Mouse (Mus musculus) heart, embryonic 15.5 days (tissue): ENCODE measurements around the gene Mfsd4b2. TPM values are rescaled to one million over a fixed set of nuclear protein-coding genes. Genes with fewer than 3 reads are reported as not detected.
"Not testable (repeated sequence)": the region's sequence is repeated elsewhere in the genome, so short reads cannot be mapped to it uniquely, and the experiment has no call there.

Source experiments
- ATAC-seq: fragments of 200-750 bp; cut with Nextera tagmentation; replicated peaks from 2 replicates; pipeline ENCODE4 v1.8.0; 2017; ENCODE audit warnings: low read depth, moderate TSS enrichment; ENCODE audit not compliant: insufficient number of reproducible peaks, insufficient read depth, low FRiP score
- H3K27ac ChIP-seq: fragments of 300-500 bp; sonication (generic); 2 replicates; pipeline ENCODE4 v1.5.1; 2015; ENCODE audit warnings: mild to moderate bottlenecking, inconsistent platforms
- H3K27me3 ChIP-seq: fragments of 300-500 bp; sonication (generic); 2 replicates; pipeline ENCODE4 v1.6.1; 2015; ENCODE audit warnings: inconsistent platforms
- H3K36me3 ChIP-seq: fragments of 300-500 bp; sonication (generic); 2 replicates; pipeline ENCODE4 v1.6.1; 2015; ENCODE audit warnings: mild to moderate bottlenecking, inconsistent platforms
- H3K4me1 ChIP-seq: fragments of 300-500 bp; sonication (generic); replicated peaks from 2 replicates; pipeline ENCODE4 v1.6.1; 2015; ENCODE audit warnings: inconsistent platforms
- H3K4me2 ChIP-seq: fragments of 300-500 bp; sonication (generic); 2 replicates; pipeline ENCODE4 v1.6.1; 2015; ENCODE audit warnings: inconsistent platforms, mild to moderate bottlenecking, moderate library complexity
- H3K4me3 ChIP-seq: fragments of 300-500 bp; sonication (generic); 2 replicates; pipeline ENCODE4 v1.5.1; 2015; ENCODE audit warnings: mild to moderate bottlenecking, inconsistent platforms
- H3K9ac ChIP-seq: fragments of 300-500 bp; sonication (generic); 2 replicates; pipeline ENCODE4 v1.6.1; 2015; ENCODE audit warnings: mild to moderate bottlenecking, inconsistent platforms
- H3K9me3 ChIP-seq: fragments of 300-500 bp; sonication (generic); replicated peaks from 2 replicates; pipeline ENCODE4 v1.6.1; 2016; ENCODE audit warnings: inconsistent platforms
- WGBS: fragments of 180-500 bp; shearing (Covaris S2); methylation state at CpG from one replicate; pipeline ENCODE4 v1.1.7; 2015; ENCODE audit warnings: mixed read lengths; 5-methylcytosine and 5-hydroxymethylcytosine counted together
- polyA plus RNA-seq: library from polyadenylated mRNA; unstranded; fragments of >200 nt; fragmentation: Nextera tagmentation; extraction: Ambion mirVana; gene quantifications from 2 replicates; pipeline ENCODE4 v1.2.1, GENCODE M21; 2015

Gene Mfsd4b2
- polyA plus RNA-seq, 1 experiment from 2014 or later, result not detected

DNA sequence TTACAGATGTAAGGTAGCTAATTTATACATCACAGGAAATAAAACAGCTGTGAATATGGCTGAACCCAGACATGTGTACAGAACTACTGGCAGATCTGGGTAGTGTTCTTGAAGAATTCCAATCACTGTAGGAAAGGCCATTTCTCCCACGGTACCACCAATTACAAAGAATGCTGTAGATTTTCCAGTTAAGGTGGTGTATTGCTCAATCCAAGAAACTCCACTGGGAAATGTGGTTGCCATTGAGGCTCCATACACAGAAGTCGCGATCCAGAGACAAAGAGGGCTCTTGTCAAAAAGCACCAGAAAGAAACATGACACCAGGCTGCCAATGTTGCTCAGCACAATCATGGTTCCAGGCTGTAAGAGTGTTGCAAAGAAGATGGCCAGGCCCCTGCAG lies 20.5 kb upstream of the Mfsd4b2 start:
- ATAC-seq, H3K27ac ChIP-seq, H3K4me2 ChIP-seq, H3K4me3 ChIP-seq, H3K9ac ChIP-seq, H3K9me3 ChIP-seq, H3K36me3 ChIP-seq, H3K4me1 ChIP-seq, H3K27me3 ChIP-seq: not testable (repeated sequence)
- WGBS, result 80% methylated on average over 3 of the region's 3 CpGs

DNA sequence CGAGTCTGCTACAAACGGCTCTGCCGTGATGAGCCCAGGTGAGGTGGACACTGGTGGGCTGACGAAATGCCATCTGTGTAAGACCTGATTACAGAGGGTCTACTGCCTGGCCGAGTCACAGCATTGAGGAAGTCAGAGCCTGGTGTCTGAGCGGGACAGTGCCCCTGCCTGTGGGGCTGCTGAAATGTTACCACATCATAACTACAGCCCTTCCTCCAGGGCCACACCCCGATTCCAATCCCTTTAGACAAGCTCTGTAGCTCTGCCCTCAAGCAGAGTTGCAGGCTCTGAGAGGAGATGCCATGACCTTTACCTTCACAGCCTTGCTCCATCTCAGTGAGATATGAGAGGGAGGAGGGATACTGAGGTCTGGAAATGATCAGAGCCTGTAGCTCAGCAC lies 9.8 kb upstream of the Mfsd4b2 start:
- WGBS, result 68% methylated on average over 7 of the region's 7 CpGs
- no peak overlapping the region for H3K9ac ChIP-seq
- no peak overlapping the region for H3K27ac ChIP-seq
- H3K27me3 ChIP-seq, result no peaks in the 10 kb centered on the region
- no peak for ATAC-seq
- H3K9me3 ChIP-seq, result no peaks in the 10 kb centered on the region
- no peak overlapping the region for H3K4me3 ChIP-seq
- H3K36me3 ChIP-seq, result no peaks in the 10 kb centered on the region
- no peaks in the 10 kb centered on the region for H3K4me1 ChIP-seq
- H3K4me2 ChIP-seq, result no peak overlapping the region

DNA sequence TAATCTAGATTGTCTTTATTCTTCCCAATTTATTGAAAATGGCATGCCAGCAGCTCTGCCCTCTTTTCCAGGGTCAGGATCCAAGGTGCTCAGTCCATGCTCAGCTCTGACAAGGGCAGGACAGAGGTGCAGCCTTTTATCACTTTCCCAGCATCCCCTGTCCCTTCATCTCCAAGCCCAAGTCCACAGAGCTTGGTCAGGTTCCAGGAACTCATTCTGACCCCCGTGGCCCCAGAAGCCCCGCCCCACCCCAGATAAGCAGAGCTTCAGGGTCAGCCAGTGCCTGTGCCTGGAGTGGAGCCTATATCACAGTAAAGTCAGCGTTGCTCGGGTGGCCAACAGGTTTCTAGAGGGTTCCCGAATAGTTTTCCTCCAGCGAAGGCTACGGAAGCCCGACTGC lies 2.2 kb downstream of the Mfsd4b2 start:
- not testable (repeated sequence) for H3K9me3 ChIP-seq, ATAC-seq

DNA sequence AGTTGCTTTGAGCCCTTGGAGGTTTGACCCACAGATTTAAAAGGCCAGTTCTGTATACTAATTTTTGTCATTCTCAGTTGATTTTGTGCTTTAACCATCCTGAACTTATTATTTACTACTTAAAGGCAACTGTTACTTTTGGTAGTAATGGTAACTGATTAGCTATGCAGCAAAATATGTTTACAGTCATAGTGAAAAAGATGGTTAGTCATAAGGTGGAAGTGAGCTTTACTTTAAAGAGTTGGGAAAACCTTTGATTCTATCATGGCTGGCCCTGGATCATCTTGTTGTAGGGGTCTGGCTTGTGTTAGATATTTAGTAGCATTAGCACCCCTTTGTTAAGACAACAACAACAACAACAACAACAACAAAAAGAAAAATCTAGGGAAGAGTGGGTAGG lies 14.1 kb downstream of the Mfsd4b2 start:
- Histone ChIP-seq H3K36me3 (no peaks in the 10 kb centered on the region), H3K4me1 (peaks cover 4% of the 10 kb centered on the region; the same call in 1 of the 2 replicates), H3K27me3 (no peaks in the 10 kb centered on the region), H3K4me3 (no peak overlapping the region), H3K4me2 (no peak overlapping the region), H3K27ac (no peak overlapping the region), H3K9me3 (no peaks in the 10 kb centered on the region), H3K9ac (no peak overlapping the region)
- ATAC-seq, result no peak

More for the DNA sequence above, 2.2 kb downstream of the Mfsd4b2 start:
- H3K4me1 ChIP-seq, H3K27ac ChIP-seq, H3K4me3 ChIP-seq, H3K36me3 ChIP-seq, H3K9ac ChIP-seq, H3K4me2 ChIP-seq: not testable (repeated sequence)
- H3K27me3 ChIP-seq, result peaks cover 17% of the 10 kb centered on the region
- WGBS, result 48% methylated on average over 8 of the region's 8 CpGs

DNA sequence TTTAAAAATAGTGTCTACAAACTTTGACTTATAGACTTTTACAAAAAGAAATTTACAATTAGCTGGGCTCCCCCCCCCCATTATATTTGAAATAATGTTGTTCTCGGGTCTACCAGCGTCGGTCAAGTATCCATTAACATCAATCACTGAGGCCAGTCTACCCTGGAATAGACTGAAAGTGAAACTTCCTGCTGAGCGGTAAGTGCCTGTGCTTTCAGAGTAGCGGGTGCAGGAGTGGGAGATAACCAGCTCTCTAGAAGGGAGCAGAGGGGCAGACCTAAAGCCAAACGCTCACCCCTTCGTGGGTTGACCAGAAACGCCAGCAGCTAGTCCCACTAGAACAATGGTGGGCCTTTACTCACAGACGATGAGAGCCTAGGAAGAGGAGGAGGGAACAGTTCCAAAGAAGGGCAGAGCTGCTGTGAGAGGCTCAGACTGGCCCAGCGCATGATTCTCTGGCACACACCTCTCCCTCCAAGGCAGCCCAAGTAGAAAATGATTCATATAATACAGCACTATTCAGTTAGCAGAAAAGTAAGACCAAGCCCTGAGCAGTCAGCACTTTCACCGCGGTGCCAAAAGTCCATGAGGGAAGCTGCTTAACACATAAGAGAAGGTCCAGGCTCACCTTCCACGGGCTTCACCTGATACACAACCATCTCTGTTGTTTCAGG lies 17.8 kb downstream of the Mfsd4b2 start:
- Histone ChIP-seq H3K9ac (no peak overlapping the region), H3K27me3 (no peaks in the 10 kb centered on the region)
- 51% methylated on average over 13 of the region's 13 CpGs for WGBS

DNA sequence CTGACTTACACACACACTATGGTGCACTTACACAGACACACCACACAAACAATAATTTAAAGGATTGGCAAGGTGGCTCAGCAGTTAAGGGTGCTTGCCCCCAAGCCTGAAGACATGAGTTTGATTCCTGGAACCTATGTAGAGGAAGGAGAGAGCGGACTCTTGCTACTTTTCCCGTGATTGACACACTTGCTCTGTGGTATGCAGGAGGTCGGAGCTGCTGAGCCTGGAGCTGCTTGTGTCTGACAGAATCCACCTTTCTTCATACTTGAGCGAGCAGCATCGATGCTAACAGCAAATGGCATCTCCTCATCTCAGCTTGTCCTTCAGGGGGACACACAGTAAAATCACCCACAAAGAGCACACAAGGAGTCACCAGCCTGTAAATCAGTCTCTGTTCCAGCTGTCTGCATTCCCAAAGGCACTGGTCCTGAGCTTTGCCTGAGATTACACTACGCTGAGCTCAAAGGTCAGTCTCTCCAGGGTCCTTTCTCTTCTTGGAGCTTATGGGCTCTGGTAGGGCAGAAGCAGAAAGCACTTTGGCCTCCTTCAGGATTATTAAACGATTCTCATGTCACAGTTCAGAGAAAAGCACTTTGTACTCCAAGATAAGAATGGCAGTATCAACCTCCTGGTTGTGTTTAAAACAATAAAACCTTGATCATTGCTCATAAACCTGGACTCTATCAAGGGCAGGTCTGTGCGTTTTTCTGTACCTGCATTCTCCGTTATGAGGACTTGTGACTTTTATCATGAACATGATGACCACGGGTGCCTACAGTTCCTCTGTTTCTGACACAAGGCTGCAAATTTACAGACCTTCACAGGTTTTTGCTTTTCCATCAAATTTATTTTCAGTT lies 19.7 kb downstream of the Mfsd4b2 start:
- no peak for ATAC-seq
- peaks cover 4% of the 10 kb centered on the region; the same call in 1 of the 2 replicates for H3K4me1 ChIP-seq
- no peaks in the 10 kb centered on the region for H3K27me3 ChIP-seq
- no peaks in the 10 kb centered on the region for H3K36me3 ChIP-seq
- no peak overlapping the region for H3K4me2 ChIP-seq
- H3K9me3 ChIP-seq, result no peaks in the 10 kb centered on the region
- no peak overlapping the region for H3K9ac ChIP-seq
- H3K4me3 ChIP-seq, result no peak overlapping the region
- no peak overlapping the region for H3K27ac ChIP-seq
- WGBS, result 68% methylated on average over 10 of the region's 10 CpGs

More for the DNA sequence above, 17.8 kb downstream of the Mfsd4b2 start:
- Histone ChIP-seq H3K4me2 (peak overlapping the region; percentile 42), H3K27ac (no peak overlapping the region), H3K36me3 (no peaks in the 10 kb centered on the region), H3K9me3 (no peaks in the 10 kb centered on the region), H3K4me3 (peak overlapping the region; percentile 31), H3K4me1 (peaks cover 4% of the 10 kb centered on the region; the same call in 1 of the 2 replicates)
- ATAC-seq, result no peak

DNA sequence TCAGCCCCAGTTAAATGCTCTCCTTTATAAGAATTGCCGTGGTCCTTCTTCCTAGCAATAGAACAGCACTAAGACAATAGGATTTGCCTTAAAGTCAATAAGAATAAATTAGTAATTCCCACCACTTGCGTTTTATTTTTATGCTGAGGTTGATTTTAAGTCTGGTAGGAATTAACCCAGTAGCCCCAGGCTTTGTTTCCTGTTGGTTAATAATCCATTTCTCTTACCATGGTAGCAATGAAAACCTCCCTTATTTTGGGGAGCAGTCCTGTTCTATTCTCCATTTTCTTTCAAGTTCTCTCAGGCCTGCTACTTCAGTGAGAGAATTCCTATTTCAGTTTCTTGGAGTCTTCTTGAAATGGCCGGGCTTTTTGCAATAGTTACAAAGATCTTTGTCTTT lies 22.5 kb downstream of the Mfsd4b2 start:
- no peak for ATAC-seq
- Histone ChIP-seq H3K4me2 (no peak overlapping the region), H3K4me3 (no peak overlapping the region), H3K4me1 (peaks cover 7% of the 10 kb centered on the region; the same call in 1 of the 2 replicates), H3K27me3 (no peaks in the 10 kb centered on the region), H3K27ac (no peak overlapping the region), H3K9ac (no peak overlapping the region), H3K9me3 (no peaks in the 10 kb centered on the region), H3K36me3 (no peaks in the 10 kb centered on the region)
- 76% methylated on average over 3 of the region's 3 CpGs for WGBS

DNA sequence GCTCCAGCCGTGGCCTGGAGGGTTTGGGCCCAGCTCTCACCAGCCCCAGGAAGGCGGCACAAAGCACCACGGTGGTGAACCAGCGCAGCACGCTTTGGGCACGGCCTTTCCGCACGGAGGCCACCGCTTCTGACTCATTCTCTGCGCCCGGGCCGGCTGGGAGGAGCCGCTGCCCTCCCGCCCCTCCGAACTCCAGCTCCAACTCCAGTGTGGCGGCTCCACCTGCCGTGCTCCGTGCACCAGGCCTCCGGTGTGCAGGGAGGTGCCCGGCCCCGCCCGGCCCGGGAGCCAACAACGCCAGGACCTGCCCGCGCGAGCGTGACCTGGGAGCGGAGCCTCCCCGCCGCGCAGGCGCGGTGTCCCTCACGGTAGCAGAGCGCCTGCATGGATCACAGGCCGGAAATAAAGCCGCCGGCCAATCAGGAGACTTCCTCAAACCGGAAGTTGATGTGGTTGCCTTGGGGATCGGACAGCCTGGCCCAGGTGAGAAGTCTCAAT lies 27.8 kb downstream of the Mfsd4b2 start, which contains the start of gene Mfsd4b4:
Gene Mfsd4b4 (minus strand): TSS at position 365 of the 498 bp plus-strand sequence.
- ATAC-seq, result peak; percentile 98
- peak within 1 kb of the TSS; percentile 74 for H3K4me2 ChIP-seq
- WGBS, result 1% methylated on average over 41 of the region's 41 CpGs
- no peaks in the 10 kb centered on the region for H3K9me3 ChIP-seq
- H3K27ac ChIP-seq, result peak within 1 kb of the TSS; percentile 85
- H3K4me3 ChIP-seq, result peak within 1 kb of the TSS; percentile 65
- peaks cover 9% of the 10 kb centered on the region for H3K4me1 ChIP-seq
- H3K9ac ChIP-seq, result peak within 1 kb of the TSS; percentile 69
- H3K36me3 ChIP-seq, result no peaks in the 10 kb centered on the region
- no peaks in the 10 kb centered on the region for H3K27me3 ChIP-seq

DNA sequence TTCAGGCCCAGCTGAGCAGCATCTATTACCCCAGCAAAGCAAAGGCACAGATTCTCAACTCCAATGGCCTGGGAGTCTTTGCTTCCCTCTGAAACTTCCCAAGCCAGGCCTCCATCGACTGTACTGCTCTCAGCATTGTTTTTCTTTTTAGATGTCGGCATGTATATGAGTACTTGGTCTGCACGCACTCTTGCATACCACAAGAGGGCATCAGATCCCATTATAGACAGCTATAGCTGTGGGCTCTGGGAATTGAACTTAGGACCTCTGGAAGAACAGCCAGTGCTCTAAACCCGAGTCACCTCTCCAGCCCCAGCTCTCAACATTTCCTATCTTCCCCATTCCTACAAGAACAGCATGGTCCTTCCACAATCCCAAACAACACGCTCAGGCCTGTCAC lies 30.2 kb downstream of the Mfsd4b2 start:
- H3K4me3 ChIP-seq, result no peak overlapping the region
- WGBS, result 83% methylated on average over 5 of the region's 5 CpGs
- no peak overlapping the region for H3K4me2 ChIP-seq
- no peak overlapping the region for H3K27ac ChIP-seq
- H3K9ac ChIP-seq, result no peak overlapping the region
- no peaks in the 10 kb centered on the region for H3K36me3 ChIP-seq
- H3K4me1 ChIP-seq, result peaks cover 9% of the 10 kb centered on the region
- no peak for ATAC-seq
- H3K27me3 ChIP-seq, result no peaks in the 10 kb centered on the region
- no peaks in the 10 kb centered on the region for H3K9me3 ChIP-seq

DNA sequence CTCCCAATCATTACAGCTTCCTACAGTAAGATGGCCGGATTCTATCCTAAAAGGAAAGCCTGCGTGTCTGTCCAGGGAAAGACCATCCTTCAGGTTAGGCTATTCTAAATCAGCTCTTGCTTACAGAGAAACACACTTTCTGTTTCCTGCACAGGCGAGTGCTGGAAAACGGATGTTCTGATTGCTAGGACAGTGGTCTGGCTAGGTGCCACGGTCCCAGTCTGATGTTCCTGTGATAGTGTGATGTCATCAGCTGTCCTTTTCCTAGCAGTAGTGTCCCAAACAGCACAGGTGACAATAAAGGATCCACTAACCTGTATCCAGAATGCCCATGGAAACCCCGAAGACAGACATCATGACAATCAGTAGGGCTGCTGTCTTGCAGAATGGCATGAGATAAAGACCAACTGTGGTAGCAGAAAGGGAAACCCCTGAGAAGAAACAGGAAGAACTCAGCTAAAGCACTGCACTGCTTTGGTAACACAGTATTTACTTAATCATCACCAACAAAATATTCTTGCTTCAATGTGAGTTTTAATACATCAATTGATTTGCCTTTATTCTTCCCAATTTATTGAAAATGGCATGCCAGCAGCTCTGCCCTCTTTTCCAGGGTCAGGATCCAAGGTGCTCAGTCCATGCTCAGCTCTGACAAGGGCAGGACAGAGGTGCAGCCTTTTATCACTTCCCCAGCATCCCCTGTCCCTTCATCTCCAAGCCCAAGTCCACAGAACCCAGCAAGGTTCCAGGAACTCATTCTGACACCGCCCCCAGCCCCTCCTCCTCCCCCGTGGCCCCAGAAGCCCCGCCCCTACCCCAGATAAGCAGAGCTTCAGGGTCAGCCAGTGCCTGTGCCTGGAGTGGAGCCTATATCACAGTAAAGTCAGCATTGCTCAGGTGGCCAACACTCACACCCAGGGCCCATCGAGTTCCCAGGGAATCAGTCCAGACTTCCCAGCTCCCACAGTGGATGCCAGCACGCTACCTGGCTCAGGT lies 32.7 kb downstream of the Mfsd4b2 start:
- Histone ChIP-seq H3K4me1 (peaks cover 5% of the 10 kb centered on the region), H3K27ac (no peak overlapping the region), H3K9ac (no peak overlapping the region), H3K4me3 (no peak overlapping the region), H3K36me3 (no peaks in the 10 kb centered on the region; the same call in 1 of the 2 replicates), H3K4me2 (no peak overlapping the region), H3K27me3 (no peaks in the 10 kb centered on the region), H3K9me3 (no peaks in the 10 kb centered on the region)
- no peak for ATAC-seq
- WGBS, result 55% methylated on average over 11 of the region's 11 CpGs
